Mouse (Mus musculus) erythroblast, embryonic 14.5 days (primary cell): ENCODE results near the gene Ermard. TPM values are rescaled to one million over a fixed set of nuclear protein-coding genes. Genes with fewer than 3 reads are reported as not detected.

Experiments used
- H3K27me3 ChIP-seq: 2 replicates; pipeline ENCODE4 v1.6.1; 2012; ENCODE audit warnings: inconsistent platforms; ENCODE audit not compliant: control insufficient read depth
- H3K36me3 ChIP-seq: 2 replicates; pipeline ENCODE4 v1.6.1; 2012; ENCODE audit warnings: mild to moderate bottlenecking, inconsistent platforms; ENCODE audit not compliant: control insufficient read depth
- H3K4me1 ChIP-seq: 2 replicates; pipeline ENCODE4 v1.6.1; 2012; ENCODE audit warnings: inconsistent platforms; ENCODE audit not compliant: control insufficient read depth
- H3K4me3 ChIP-seq: replicated peaks from 2 replicates; pipeline ENCODE3; 2012; ENCODE audit warnings: moderate library complexity, mild to moderate bottlenecking, inconsistent platforms
- H3K9me3 ChIP-seq: 2 replicates; pipeline ENCODE4 v1.6.1; 2012; ENCODE audit warnings: low read length, inconsistent platforms, mixed read lengths; ENCODE audit not compliant: control insufficient read depth
- GATA1 ChIP-seq: IDR thresholded peaks from 2 replicates; pipeline ENCODE4 v1.6.1; 2012; ENCODE audit warnings: low read length, inconsistent platforms, mixed read lengths
- TAL1 ChIP-seq: IDR thresholded peaks from 3 replicates; pipeline ENCODE4 v1.6.1; 2012; ENCODE audit warnings: low read length, inconsistent platforms, mixed read lengths
- polyA plus RNA-seq: library from polyadenylated mRNA; stranded (reverse); fragments of >175 nt; gene quantifications from 2 replicates; pipeline ENCODE4 v1.2.3, GENCODE M21; 2012

Ermard gene
- polyA plus RNA-seq, 1 experiment, result 0.03 TPM

- Histone ChIP-seq H3K36me3 (no peaks in the 10 kb centered on the region), H3K4me1 (no peaks in the 10 kb centered on the region), H3K4me3 (no peak overlapping the region), H3K9me3 (no peaks in the 10 kb centered on the region), H3K27me3 (no peaks in the 10 kb centered on the region)
- no peak for TF ChIP-seq TAL1
- TF ChIP-seq GATA1, result no peak
These were observed 79.1 kb downstream of the Ermard start for GRCm38 (mm10) chr17:15120096-15120495.

- no peak overlapping the region for H3K4me3 ChIP-seq
- TF ChIP-seq GATA1 (no peak), TAL1 (no peak)
- no peaks in the 10 kb centered on the region for H3K4me1 ChIP-seq
- H3K27me3 ChIP-seq, result no peaks in the 10 kb centered on the region
- no peaks in the 10 kb centered on the region for H3K36me3 ChIP-seq
- no peaks in the 10 kb centered on the region for H3K9me3 ChIP-seq
These were observed 79.6 kb downstream of the Ermard start for GRCm38 (mm10) chr17:15120569-15120968.

GRCm38 (mm10) chr17:15129630-15130287 lies 88.8 kb downstream of the Ermard start:
- Histone ChIP-seq H3K4me3 (no peak overlapping the region), H3K36me3 (no peaks in the 10 kb centered on the region), H3K27me3 (no peaks in the 10 kb centered on the region), H3K4me1 (no peaks in the 10 kb centered on the region), H3K9me3 (no peaks in the 10 kb centered on the region)
- no peak for TF ChIP-seq TAL1
- TF ChIP-seq GATA1, result no peak

- H3K9me3 ChIP-seq, result no peaks in the 10 kb centered on the region
- no peak for TF ChIP-seq GATA1
- no peak for TF ChIP-seq TAL1
- H3K4me1 ChIP-seq, result no peaks in the 10 kb centered on the region
- no peak overlapping the region for H3K4me3 ChIP-seq
- H3K27me3 ChIP-seq, result no peaks in the 10 kb centered on the region
- no peaks in the 10 kb centered on the region for H3K36me3 ChIP-seq
These were observed 89.3 kb downstream of the Ermard start for GRCm38 (mm10) chr17:15130288-15130656.

GRCm38 (mm10) chr17:15134905-15135669 lies 94.1 kb downstream of the Ermard start:
- H3K9me3 ChIP-seq, result no peaks in the 10 kb centered on the region
- no peaks in the 10 kb centered on the region for H3K36me3 ChIP-seq
- no peak overlapping the region for H3K4me3 ChIP-seq
- H3K4me1 ChIP-seq, result no peaks in the 10 kb centered on the region
- TF ChIP-seq TAL1 (no peak), GATA1 (no peak)
- H3K27me3 ChIP-seq, result no peaks in the 10 kb centered on the region

GRCm38 (mm10) chr17:15137443-15137842 lies 96.4 kb downstream of the Ermard start:
- no peak for TF ChIP-seq GATA1
- no peak for TF ChIP-seq TAL1
- Histone ChIP-seq H3K4me1 (no peaks in the 10 kb centered on the region), H3K4me3 (no peak overlapping the region), H3K36me3 (no peaks in the 10 kb centered on the region), H3K9me3 (no peaks in the 10 kb centered on the region), H3K27me3 (no peaks in the 10 kb centered on the region)

Other genes starting within 250 kb of the Ermard start
- gene Wdr27, start 98.0 kb upstream of the Ermard start, polyA plus RNA-seq, result not detected in 2 replicates
- 0.07 and 0.19 TPM in 2 replicates for gene 1600012H06Rik, start 98.0 kb upstream of the Ermard start, polyA plus RNA-seq
- gene Phf10, start 79.9 kb upstream of the Ermard start, polyA plus RNA-seq, result 9.0 and 9.1 TPM in 2 replicates
- gene 9030025P20Rik, start 62.7 kb upstream of the Ermard start, polyA plus RNA-seq, result 0.06 and 0.12 TPM in 2 replicates
- gene Gm3417, start 62.4 kb upstream of the Ermard start, polyA plus RNA-seq, result 0.15 TPM in 1 of 2 replicates, not detected in the other
- gene Gm3435, start 31.0 kb upstream of the Ermard start, polyA plus RNA-seq, result 0.03 TPM in 1 of 2 replicates, not detected in the other
- 0.13 and 0.56 TPM in 2 replicates for gene Tcte3, start 280 bp downstream of the Ermard start, polyA plus RNA-seq
- 0.02 and 0.13 TPM in 2 replicates for gene Gm3448, start 329 bp downstream of the Ermard start, polyA plus RNA-seq